Mouse (Mus musculus) megakaryocyte, embryonic 14.5 days (primary cell): ENCODE data around the gene Pkdcc.

Experiments
- FLI1 ChIP-seq: IDR thresholded peaks from 2 replicates; pipeline ENCODE4 v1.6.1; 2012; ENCODE audit warnings: low read length, inconsistent platforms, mixed read lengths
- GATA1 ChIP-seq: IDR thresholded peaks from 3 replicates; pipeline ENCODE4 v1.6.1; 2012; ENCODE audit warnings: mixed read lengths, low read length, inconsistent platforms, borderline replicate concordance

DNA sequence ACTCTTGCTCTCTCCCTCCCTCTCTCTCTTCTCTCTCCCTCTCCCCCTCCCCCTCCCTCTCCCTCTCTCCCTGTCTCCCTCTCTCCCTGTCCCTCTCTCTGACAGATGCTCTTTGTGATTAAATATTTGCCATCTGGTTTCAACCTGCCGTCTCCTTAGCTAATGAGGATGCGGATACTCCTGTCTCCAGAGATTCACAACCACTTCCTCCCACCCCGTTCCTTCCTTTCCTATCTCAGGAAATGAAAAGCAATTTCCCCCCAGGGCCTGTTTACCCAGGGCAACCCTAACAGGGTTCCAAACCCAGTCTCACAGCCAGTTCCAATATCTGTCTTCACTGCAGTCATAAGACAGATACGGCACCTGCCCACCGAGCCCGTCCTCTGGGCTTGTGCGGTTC is 31.0 kb downstream of the Pkdcc start:
- no peak for TF ChIP-seq GATA1
- TF ChIP-seq FLI1, result no peak
